Mouse (Mus musculus) lung, postnatal 0 days (tissue): ENCODE data around the gene Wdr64. TPM values are rescaled to one million over a fixed set of nuclear protein-coding genes. Genes with fewer than 3 reads are reported as not detected.

ENCODE experiments used
- ATAC-seq: fragments of 200-750 bp; cut with Nextera tagmentation; 2 replicates; pipeline ENCODE4 v1.8.0; 2017; ENCODE audit warnings: moderate library complexity
- DNase-seq: peaks from one replicate; pipeline ENCODE4 v3.0.0-alpha.2; 2016; ENCODE audit warnings: low spot score
- H3K27ac ChIP-seq: fragments of 300-500 bp; sonication (generic); 2 replicates; pipeline ENCODE4 v1.5.1; 2014; ENCODE audit warnings: antibody characterized with exemption, mild to moderate bottlenecking, low read length, mixed read lengths
- H3K27me3 ChIP-seq: fragments of 300-500 bp; sonication (generic); replicated peaks from 2 replicates; pipeline ENCODE4 v1.6.1; 2014; ENCODE audit warnings: low read length, mixed read lengths; ENCODE audit not compliant: insufficient read depth
- H3K36me3 ChIP-seq: fragments of 300-500 bp; sonication (generic); 2 replicates; pipeline ENCODE4 v1.6.1; 2014; ENCODE audit warnings: low read length, mixed read lengths; ENCODE audit not compliant: insufficient read depth
- H3K4me1 ChIP-seq: fragments of 300-500 bp; sonication (generic); 2 replicates; pipeline ENCODE4 v1.6.1; 2014; ENCODE audit warnings: antibody characterized with exemption, low read depth, low read length, mixed read lengths; ENCODE audit not compliant: insufficient read depth
- H3K4me2 ChIP-seq: fragments of 300-500 bp; sonication (generic); replicated peaks from 2 replicates; pipeline ENCODE4 v1.6.1; 2014; ENCODE audit warnings: low read depth, mild to moderate bottlenecking, low read length, moderate library complexity, mixed read lengths
- H3K4me3 ChIP-seq: fragments of 300-500 bp; sonication (generic); 2 replicates; pipeline ENCODE4 v1.5.1; 2014; ENCODE audit warnings: low read depth, low read length
- H3K9ac ChIP-seq: fragments of 300-500 bp; sonication (generic); replicated peaks from 2 replicates; pipeline ENCODE4 v1.6.1; 2014; ENCODE audit warnings: low read depth, mild to moderate bottlenecking
- H3K9me3 ChIP-seq: fragments of 300-500 bp; sonication (generic); 2 replicates; pipeline ENCODE4 v1.6.1; 2016; ENCODE audit warnings: low read length, mixed read lengths
- CTCF ChIP-seq: IDR thresholded peaks from 2 replicates; pipeline ENCODE4 v1.5.1; 2016; ENCODE audit warnings: antibody characterized with exemption, mild to moderate bottlenecking
- EP300 ChIP-seq: IDR thresholded peaks from 2 replicates; pipeline ENCODE4 v1.6.1; 2016; ENCODE audit warnings: antibody characterized with exemption, mild to moderate bottlenecking, control low read depth
- WGBS: fragments of 180-500 bp; shearing (Covaris S2); extraction: QIAGEN DNeasy Blood & Tissue Kit; methylation state at CpG from one replicate; pipeline ENCODE4 v1.1.7; 2014; 5-methylcytosine and 5-hydroxymethylcytosine counted together
- polyA plus RNA-seq: library from polyadenylated mRNA; unstranded; fragments of >200 nt; fragmentation: Nextera tagmentation; extraction: Ambion mirVana; gene quantifications from 2 replicates; pipeline ENCODE4 v1.2.1, GENCODE M21; 2015

Wdr64 gene
- polyA plus RNA-seq, 1 experiment from 2014 or later = not detected

- no peaks in the 10 kb centered on the region for H3K27me3 ChIP-seq
- TF ChIP-seq CTCF (no peak), EP300 (no peak)
- H3K4me3 ChIP-seq = peak within 1 kb of the TSS; percentile 69
- no peaks in the 10 kb centered on the region for H3K9me3 ChIP-seq
- WGBS = 0% methylated on average over 35 of the region's 73 CpGs
- H3K9ac ChIP-seq = peak within 1 kb of the TSS; percentile 65
- peak; percentile 100 for DNase-seq
- peak; percentile 97 for ATAC-seq
- H3K36me3 ChIP-seq = no peaks in the 10 kb centered on the region
- H3K27ac ChIP-seq = peak within 1 kb of the TSS; percentile 70
- peaks cover 6% of the 10 kb centered on the region; the same call in 1 of the 2 replicates for H3K4me1 ChIP-seq
- H3K4me2 ChIP-seq = peak within 1 kb of the TSS; percentile 95
These were observed 6.0 kb upstream of the Wdr64 start, which contains the start of the genes Opn3 and Chml for GRCm38 (mm10) chr1:175692246-175692996. TSS of gene Opn3 (minus strand) at chr1:175692776. TSS of gene Chml (minus strand) at chr1:175692901.

- H3K4me2 ChIP-seq = peak overlapping the region; percentile 95
- no peak overlapping the region for H3K9ac ChIP-seq
- H3K4me3 ChIP-seq = peak overlapping the region; percentile 69
- no peaks in the 10 kb centered on the region for H3K27me3 ChIP-seq
- no peak for DNase-seq
- ATAC-seq = peak; percentile 23; the same call in 1 of the 2 replicates
- TF ChIP-seq EP300 (no peak), CTCF (no peak)
- no peaks in the 10 kb centered on the region for H3K36me3 ChIP-seq
- no peaks in the 10 kb centered on the region for H3K9me3 ChIP-seq
- H3K4me1 ChIP-seq = peaks cover 6% of the 10 kb centered on the region; the same call in 1 of the 2 replicates
- WGBS = 0% methylated on average over 13 of the region's 17 CpGs
- H3K27ac ChIP-seq = no peak overlapping the region; the same call in 1 of the 2 replicates
These were observed 5.4 kb upstream of the Wdr64 start for GRCm38 (mm10) chr1:175692997-175693361.

- H3K9me3 ChIP-seq = no peaks in the 10 kb centered on the region
- H3K36me3 ChIP-seq = no peaks in the 10 kb centered on the region
- DNase-seq (peak; percentile 32), ATAC-seq (no peak)
- no peaks in the 10 kb centered on the region for H3K27me3 ChIP-seq
- H3K4me2 ChIP-seq = peak overlapping the region; percentile 95
- H3K9ac ChIP-seq = no peak overlapping the region
- H3K4me1 ChIP-seq = peaks cover 6% of the 10 kb centered on the region; the same call in 1 of the 2 replicates
- TF ChIP-seq CTCF = no peak
- TF ChIP-seq EP300 = no peak
- 24% methylated on average over 12 of the region's 12 CpGs for WGBS
- no peak overlapping the region; the same call in 1 of the 2 replicates for H3K27ac ChIP-seq
- H3K4me3 ChIP-seq = peak overlapping the region; percentile 69
These were observed 4.9 kb upstream of the Wdr64 start for GRCm38 (mm10) chr1:175693429-175693960.

- Histone ChIP-seq H3K36me3 (no peaks in the 10 kb centered on the region), H3K4me2 (no peak overlapping the region), H3K4me1 (no peaks in the 10 kb centered on the region), H3K9me3 (no peaks in the 10 kb centered on the region), H3K4me3 (no peak overlapping the region), H3K9ac (no peak overlapping the region), H3K27ac (no peak overlapping the region), H3K27me3 (no peaks in the 10 kb centered on the region)
- TF ChIP-seq EP300 (no peak), CTCF (no peak)
- DNase-seq = no peak
- ATAC-seq = no peak
- 44% methylated on average over 3 of the region's 3 CpGs for WGBS
These were observed 982 bp downstream of the Wdr64 start for GRCm38 (mm10) chr1:175699375-175699774.

- H3K9me3 ChIP-seq = no peaks in the 10 kb centered on the region
- no peaks in the 10 kb centered on the region for H3K36me3 ChIP-seq
- DNase-seq = no peak
- no peaks in the 10 kb centered on the region for H3K27me3 ChIP-seq
- 23% methylated on average over 4 of the region's 4 CpGs for WGBS
- no peak overlapping the region for H3K4me3 ChIP-seq
- H3K9ac ChIP-seq = no peak overlapping the region
- no peak overlapping the region for H3K27ac ChIP-seq
- no peak for TF ChIP-seq CTCF
- TF ChIP-seq EP300 = no peak
- H3K4me2 ChIP-seq = no peak overlapping the region
- ATAC-seq = no peak
- no peaks in the 10 kb centered on the region for H3K4me1 ChIP-seq
These were observed 1.4 kb downstream of the Wdr64 start for GRCm38 (mm10) chr1:175699796-175700195.

- DNase-seq (no peak), ATAC-seq (no peak)
- Histone ChIP-seq H3K4me3 (no peak overlapping the region), H3K9ac (no peak overlapping the region), H3K9me3 (no peaks in the 10 kb centered on the region), H3K27me3 (no peaks in the 10 kb centered on the region), H3K36me3 (no peaks in the 10 kb centered on the region), H3K4me2 (no peak overlapping the region), H3K27ac (no peak overlapping the region), H3K4me1 (no peaks in the 10 kb centered on the region)
- TF ChIP-seq EP300 (no peak), CTCF (no peak)
- 49% methylated on average over 4 of the region's 4 CpGs for WGBS
These were observed 2.8 kb downstream of the Wdr64 start for GRCm38 (mm10) chr1:175701145-175701544.
